Mouse (Mus musculus): ENCODE data around the gene Morc4. TPM values are rescaled to one million over a fixed set of nuclear protein-coding genes. Genes with fewer than 3 reads are reported as not detected.

The Morc4 gene
- polyA plus RNA-seq, 1 experiment from 2014 or later = 16.3 TPM

GRCm38 (mm10) chrX:139780988-139781387 lies 90.5 kb downstream of the Morc4 start:
- Histone ChIP-seq H3K9me3 (replicated peaks) (no peaks in the 10 kb centered on the region), H3K4me2 (replicated peaks) (no peak overlapping the region), H3K9ac (no peak overlapping the region), H3K4me3 (replicated peaks) (no peak overlapping the region), H3K27ac (replicated peaks) (no peak overlapping the region), H3K27me3 (peaks cover 2% of the 10 kb centered on the region; the same call in 1 of the 2 replicates), H3K4me1 (no peaks in the 10 kb centered on the region), H3K36me3 (no peaks in the 10 kb centered on the region)
- no peak for ATAC-seq (ENCODE audit: insufficient number of reproducible peaks, low FRiP score, low TSS enrichment, low read depth)
- WGBS = 64% methylated on average over 3 of the region's 3 CpGs

DNA sequence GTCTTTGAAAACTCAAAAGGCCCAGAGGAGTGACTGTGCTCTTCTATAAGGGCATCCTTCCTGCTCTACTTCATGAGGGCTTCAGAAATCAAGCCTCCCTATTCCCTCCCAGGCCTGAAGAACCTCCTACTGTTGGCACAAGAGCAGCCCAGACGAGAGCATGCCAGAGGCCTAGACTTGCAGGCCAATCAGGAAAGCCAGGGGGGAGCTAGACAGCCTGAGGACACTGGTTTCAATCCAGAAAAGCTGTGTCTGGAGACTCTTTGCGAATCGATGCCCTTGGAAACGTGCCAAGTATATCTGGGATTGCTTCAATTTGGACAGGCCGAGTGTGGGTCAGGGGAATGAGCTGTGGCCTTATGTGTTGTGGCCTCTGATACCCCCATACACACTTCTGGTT lies 92.1 kb downstream of the Morc4 start:
- 67% methylated on average over 5 of the region's 5 CpGs for WGBS

DNA sequence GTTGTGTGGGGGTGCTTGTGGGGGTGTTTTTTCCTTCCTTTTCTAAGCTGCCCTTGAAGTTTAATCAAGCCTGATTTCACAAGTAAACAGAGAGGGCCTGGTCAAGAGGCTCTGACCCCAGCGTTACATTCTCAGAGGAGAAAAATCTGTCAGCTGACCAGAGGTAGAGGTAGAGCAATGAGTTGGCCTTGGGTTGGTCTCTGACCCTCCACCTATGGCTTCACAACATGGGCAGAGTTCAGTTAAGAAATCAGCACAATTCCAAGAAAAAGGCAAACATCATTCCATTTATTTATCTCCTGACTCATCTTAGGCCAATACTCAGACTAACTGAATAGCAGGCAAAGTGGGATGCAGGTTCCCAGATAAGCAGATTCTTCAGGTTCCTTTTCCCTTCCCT lies 92.6 kb downstream of the Morc4 start:
- H3K27ac ChIP-seq (replicated peaks) = no peak overlapping the region
- no peaks in the 10 kb centered on the region for H3K4me1 ChIP-seq
- no peaks in the 10 kb centered on the region for H3K9me3 ChIP-seq (replicated peaks)
- peaks cover 2% of the 10 kb centered on the region; the same call in 1 of the 2 replicates for H3K27me3 ChIP-seq
- H3K4me3 ChIP-seq (replicated peaks) = no peak overlapping the region
- H3K9ac ChIP-seq = no peak overlapping the region
- no peak for ATAC-seq (ENCODE audit: insufficient number of reproducible peaks, low FRiP score, low TSS enrichment, low read depth)
- H3K36me3 ChIP-seq = no peaks in the 10 kb centered on the region
- WGBS = 86% methylated on average over 1 of the region's 1 CpGs
- no peak overlapping the region for H3K4me2 ChIP-seq (replicated peaks)

More for the DNA sequence above, 92.1 kb downstream of the Morc4 start:
- peaks cover 2% of the 10 kb centered on the region; the same call in 1 of the 2 replicates for H3K27me3 ChIP-seq
- no peak overlapping the region for H3K27ac ChIP-seq (replicated peaks)
- H3K4me2 ChIP-seq (replicated peaks) = no peak overlapping the region
- no peaks in the 10 kb centered on the region for H3K9me3 ChIP-seq (replicated peaks)
- no peaks in the 10 kb centered on the region for H3K36me3 ChIP-seq
- H3K4me1 ChIP-seq = no peaks in the 10 kb centered on the region
- no peak overlapping the region for H3K9ac ChIP-seq
- ATAC-seq (ENCODE audit: insufficient number of reproducible peaks, low FRiP score, low TSS enrichment, low read depth) = no peak
- no peak overlapping the region for H3K4me3 ChIP-seq (replicated peaks)

DNA sequence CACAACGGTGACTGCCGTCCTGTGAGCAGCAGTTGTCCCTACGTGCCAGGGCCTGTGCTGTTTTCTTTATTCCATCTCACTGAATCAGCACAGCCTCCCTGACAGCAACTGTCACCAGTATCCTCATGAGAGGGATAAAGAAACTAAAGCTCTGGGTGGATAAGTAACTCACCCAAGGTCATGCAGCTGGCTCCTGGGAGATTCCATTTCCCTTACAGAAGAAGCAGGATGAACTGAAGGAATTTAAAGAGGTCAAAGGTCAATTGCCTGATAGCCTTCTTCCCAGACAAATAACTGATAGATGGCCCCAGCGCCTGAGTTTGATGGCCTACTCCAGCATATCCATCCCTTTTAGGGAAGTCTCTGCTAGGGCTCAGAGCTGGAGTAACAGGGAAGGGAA lies 94.1 kb downstream of the Morc4 start:
- ATAC-seq (ENCODE audit: insufficient number of reproducible peaks, low FRiP score, low TSS enrichment, low read depth) = no peak
- Histone ChIP-seq H3K4me2 (replicated peaks) (no peak overlapping the region), H3K9me3 (replicated peaks) (no peaks in the 10 kb centered on the region), H3K9ac (no peak overlapping the region), H3K36me3 (no peaks in the 10 kb centered on the region), H3K4me1 (no peaks in the 10 kb centered on the region), H3K4me3 (replicated peaks) (no peak overlapping the region), H3K27ac (replicated peaks) (no peak overlapping the region), H3K27me3 (peaks cover 2% of the 10 kb centered on the region; the same call in 1 of the 2 replicates)
- 41% methylated on average over 4 of the region's 4 CpGs for WGBS

- no peaks in the 10 kb centered on the region for H3K36me3 ChIP-seq
- 63% methylated on average over 7 of the region's 7 CpGs for WGBS
- no peak overlapping the region for H3K4me2 ChIP-seq (replicated peaks)
- no peak overlapping the region for H3K4me3 ChIP-seq (replicated peaks)
- H3K27me3 ChIP-seq = peaks cover 4% of the 10 kb centered on the region; the same call in 1 of the 2 replicates
- H3K9me3 ChIP-seq (replicated peaks) = no peaks in the 10 kb centered on the region
- H3K9ac ChIP-seq = no peak overlapping the region
- no peak for ATAC-seq (ENCODE audit: insufficient number of reproducible peaks, low FRiP score, low TSS enrichment, low read depth)
- no peaks in the 10 kb centered on the region for H3K4me1 ChIP-seq
- H3K27ac ChIP-seq (replicated peaks) = no peak overlapping the region
Observed at GRCm38 (mm10) chrX:139775084-139775612, 96.3 kb downstream of the Morc4 start.

DNA sequence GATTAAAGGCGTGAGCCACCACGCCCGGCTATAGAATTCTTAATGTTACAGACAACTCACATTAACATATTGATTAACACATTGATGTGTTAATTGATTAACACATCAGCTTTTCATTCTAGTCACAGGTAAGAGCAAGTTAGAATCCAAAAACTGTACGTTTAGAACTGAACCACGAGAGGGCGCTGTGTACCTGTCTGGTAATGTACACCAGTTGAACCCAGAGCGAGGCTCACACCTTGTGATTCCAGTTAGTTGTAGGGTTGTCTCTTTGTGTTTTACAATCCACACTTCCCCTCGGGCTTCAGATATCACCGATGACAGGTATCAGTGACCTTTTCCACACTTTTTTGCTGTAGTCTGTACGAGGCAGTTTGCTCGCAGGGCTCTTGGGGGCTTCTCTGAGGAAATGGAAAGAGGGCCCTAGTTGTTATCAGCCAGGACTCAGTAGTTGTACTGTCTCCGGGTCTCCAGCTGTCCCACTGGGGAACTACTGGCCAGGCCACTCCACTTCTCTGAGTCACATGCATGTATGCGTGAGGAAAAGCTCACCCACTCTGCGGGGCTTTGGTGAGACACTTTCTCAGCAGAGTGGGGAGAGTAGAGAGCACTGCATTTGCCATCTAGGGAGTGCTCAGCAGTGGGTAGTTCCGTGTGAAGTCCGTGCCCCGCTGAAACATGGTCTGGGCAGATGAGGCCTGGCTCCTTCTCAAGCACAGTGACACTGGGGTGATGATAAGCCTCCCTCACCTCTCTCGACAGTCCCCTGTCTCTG lies 97.0 kb downstream of the Morc4 start:
- H3K27me3 ChIP-seq = peaks cover 4% of the 10 kb centered on the region; the same call in 1 of the 2 replicates
- ATAC-seq (ENCODE audit: insufficient number of reproducible peaks, low FRiP score, low TSS enrichment, low read depth) = no peak
- no peaks in the 10 kb centered on the region for H3K9me3 ChIP-seq (replicated peaks)
- no peak overlapping the region for H3K9ac ChIP-seq
- no peaks in the 10 kb centered on the region for H3K4me1 ChIP-seq
- no peak overlapping the region for H3K4me2 ChIP-seq (replicated peaks)
- no peaks in the 10 kb centered on the region for H3K36me3 ChIP-seq
- H3K4me3 ChIP-seq (replicated peaks) = no peak overlapping the region
- no peak overlapping the region for H3K27ac ChIP-seq (replicated peaks)
- 31% methylated on average over 18 of the region's 18 CpGs for WGBS

Other genes starting within 250 kb of the Morc4 start
- 4.6 and 5.2 TPM in 2 replicates for gene Tbc1d8b, start 186.7 kb downstream of the Morc4 start, polyA plus RNA-seq (2015; fragmentation: Nextera tagmentation; extraction: Ambion mirVana)
- 0.29 and 0.36 TPM in 2 replicates for gene Gm15013, start 157.2 kb downstream of the Morc4 start, polyA plus RNA-seq (2015; fragmentation: Nextera tagmentation; extraction: Ambion mirVana)
- gene Ripply1, start 89.3 kb downstream of the Morc4 start, polyA plus RNA-seq (2015; fragmentation: Nextera tagmentation; extraction: Ambion mirVana) = 1.8 and 1.9 TPM in 2 replicates
- 0.55 and 0.80 TPM in 2 replicates for gene Cldn2, start 70.8 kb downstream of the Morc4 start, polyA plus RNA-seq (2015; fragmentation: Nextera tagmentation; extraction: Ambion mirVana)
- gene Rbm41, start 126.9 kb upstream of the Morc4 start, polyA plus RNA-seq (2015; fragmentation: Nextera tagmentation; extraction: Ambion mirVana) = 4.1 and 4.3 TPM in 2 replicates
- gene Nup62cl, start 191.0 kb upstream of the Morc4 start, polyA plus RNA-seq (2015; fragmentation: Nextera tagmentation; extraction: Ambion mirVana) = 1.8 and 2.5 TPM in 2 replicates
- 0.14 and 0.67 TPM in 2 replicates for gene Pih1h3b, start 191.2 kb upstream of the Morc4 start, polyA plus RNA-seq (2015; fragmentation: Nextera tagmentation; extraction: Ambion mirVana)

Data from embryonic facial prominence, embryonic 15.5 days (tissue).